Mouse (Mus musculus): Measurements from ENCODE around the gene Actn2. TPM values are rescaled to one million over a fixed set of nuclear protein-coding genes. Genes with fewer than 3 reads are reported as not detected.

Gene Actn2
- polyA plus RNA-seq, 1 experiment: 1.5 TPM

GRCm38 (mm10) chr13:12245938-12246337, 94.6 kb downstream of the Actn2 start:
- WGBS: 87% methylated on average over 2 of the region's 2 CpGs
- no peak overlapping the region for H3K27ac ChIP-seq (ENCODE audit: control insufficient read depth, insufficient read depth, low read depth, low read length, poor library complexity)
- TF ChIP-seq POLR2A (IDR thresholded peaks at IDR 0.05; ENCODE audit: borderline replicate concordance, control insufficient read depth, low read depth, low read length): no peak
- no peak for TF ChIP-seq CTCF (IDR thresholded peaks at IDR 0.05; ENCODE audit: control insufficient read depth, insufficient read depth, low read length)
- H3K4me1 ChIP-seq (ENCODE audit: control insufficient read depth, insufficient read depth, low read length): no peaks in the 10 kb centered on the region; the same call in 1 of the 2 replicates
- no peak overlapping the region for H3K4me3 ChIP-seq (replicated peaks; ENCODE audit: control insufficient read depth, low read depth, low read length)

- Histone ChIP-seq H3K4me1 (ENCODE audit: control insufficient read depth, insufficient read depth, low read length) (no peaks in the 10 kb centered on the region), H3K27ac (ENCODE audit: control insufficient read depth, insufficient read depth, low read depth, low read length, poor library complexity) (no peak overlapping the region), H3K4me3 (replicated peaks; ENCODE audit: control insufficient read depth, low read depth, low read length) (no peak overlapping the region)
- TF ChIP-seq CTCF (IDR thresholded peaks at IDR 0.05; ENCODE audit: control insufficient read depth, insufficient read depth, low read length) (no peak), POLR2A (IDR thresholded peaks at IDR 0.05; ENCODE audit: borderline replicate concordance, control insufficient read depth, low read depth, low read length) (no peak)
- 92% methylated on average over 4 of the region's 4 CpGs for WGBS
Measured at GRCm38 (mm10) chr13:12243991-12244390, 96.6 kb downstream of the Actn2 start.

- 92% methylated on average over 4 of the region's 4 CpGs for WGBS
- H3K4me1 ChIP-seq (ENCODE audit: control insufficient read depth, insufficient read depth, low read length): no peaks in the 10 kb centered on the region
- no peak overlapping the region for H3K27ac ChIP-seq (ENCODE audit: control insufficient read depth, insufficient read depth, low read depth, low read length, poor library complexity)
- no peak for TF ChIP-seq POLR2A (IDR thresholded peaks at IDR 0.05; ENCODE audit: borderline replicate concordance, control insufficient read depth, low read depth, low read length)
- TF ChIP-seq CTCF (IDR thresholded peaks at IDR 0.05; ENCODE audit: control insufficient read depth, insufficient read depth, low read length): no peak
- no peak overlapping the region for H3K4me3 ChIP-seq (replicated peaks; ENCODE audit: control insufficient read depth, low read depth, low read length)
Measured at GRCm38 (mm10) chr13:12232141-12232540, 108.4 kb downstream of the Actn2 start.

- Histone ChIP-seq H3K4me3 (replicated peaks; ENCODE audit: control insufficient read depth, low read depth, low read length) (no peak overlapping the region), H3K27ac (ENCODE audit: control insufficient read depth, insufficient read depth, low read depth, low read length, poor library complexity) (no peak overlapping the region), H3K4me1 (ENCODE audit: control insufficient read depth, insufficient read depth, low read length) (no peaks in the 10 kb centered on the region)
- 93% methylated on average over 4 of the region's 4 CpGs for WGBS
- TF ChIP-seq POLR2A (IDR thresholded peaks at IDR 0.05; ENCODE audit: borderline replicate concordance, control insufficient read depth, low read depth, low read length): no peak
- TF ChIP-seq CTCF (IDR thresholded peaks at IDR 0.05; ENCODE audit: control insufficient read depth, insufficient read depth, low read length): no peak
Measured at GRCm38 (mm10) chr13:12228248-12228647, 112.3 kb downstream of the Actn2 start.

- 75% methylated on average over 5 of the region's 5 CpGs for WGBS
- TF ChIP-seq CTCF (IDR thresholded peaks at IDR 0.05; ENCODE audit: control insufficient read depth, insufficient read depth, low read length) (no peak), POLR2A (IDR thresholded peaks at IDR 0.05; ENCODE audit: borderline replicate concordance, control insufficient read depth, low read depth, low read length) (no peak)
- no peak overlapping the region for H3K27ac ChIP-seq (ENCODE audit: control insufficient read depth, insufficient read depth, low read depth, low read length, poor library complexity)
- no peak overlapping the region for H3K4me3 ChIP-seq (replicated peaks; ENCODE audit: control insufficient read depth, low read depth, low read length)
- H3K4me1 ChIP-seq (ENCODE audit: control insufficient read depth, insufficient read depth, low read length): no peaks in the 10 kb centered on the region
Measured at GRCm38 (mm10) chr13:12227606-12228005, 113.0 kb downstream of the Actn2 start.

Other genes with a start within 250 kb of the Actn2 start
- 0.20 and 1.6 TPM in 2 replicates for gene Ryr2, start 233.8 kb downstream of the Actn2 start, polyA plus RNA-seq (2011; ENCODE audit: insufficient read depth, insufficient read length, low replicate concordance, missing spikeins)
- gene Mtr, start 82.6 kb downstream of the Actn2 start, polyA plus RNA-seq (2011; ENCODE audit: insufficient read depth, insufficient read length, low replicate concordance, missing spikeins): 10.9 and 16.4 TPM in 2 replicates
- 8.1 and 10.0 TPM in 2 replicates for gene Heatr1, start 54.3 kb upstream of the Actn2 start, polyA plus RNA-seq (2011; ENCODE audit: insufficient read depth, insufficient read length, low replicate concordance, missing spikeins)
- gene Lgals8, start 124.2 kb upstream of the Actn2 start, polyA plus RNA-seq (2011; ENCODE audit: insufficient read depth, insufficient read length, low replicate concordance, missing spikeins): 21.4 and 23.6 TPM in 2 replicates
- gene Edaradd, start 179.7 kb upstream of the Actn2 start, polyA plus RNA-seq (2011; ENCODE audit: insufficient read depth, insufficient read length, low replicate concordance, missing spikeins): 0.92 and 2.6 TPM in 2 replicates
- 3.7 and 6.7 TPM in 2 replicates for gene Ero1lb, start 225.1 kb upstream of the Actn2 start, polyA plus RNA-seq (2011; ENCODE audit: insufficient read depth, insufficient read length, low replicate concordance, missing spikeins)

Data from bone marrow, adult 2 months (tissue).